Mouse (Mus musculus) midbrain, embryonic 14.5 days (tissue): ENCODE measurements at regions not wholly inside any gene's neighbourhood (a gene's known extent, or its start where the extent isn't known, plus 50 kb on each side); places are given as distances from the start of the nearest gene placed in this dataset.
A peak's percentile ranks its signal among the peaks of the same experiment; 100 is the strongest.

Source experiments
- ATAC-seq: fragments of 200-750 bp; cut with Nextera tagmentation; 2 replicates; pipeline ENCODE4 v1.8.0; 2017; ENCODE audit warnings: moderate number of reproducible peaks, moderate library complexity; ENCODE audit not compliant: low FRiP score, low TSS enrichment
- DNase-seq: peaks from one replicate; pipeline ENCODE4 v3.0.0-alpha.2; 2015
- H3K27ac ChIP-seq: fragments of 300-500 bp; sonication (generic); replicated peaks from 2 replicates; pipeline ENCODE4 v1.5.1; 2014; ENCODE audit warnings: mild to moderate bottlenecking, low read depth, low read length, moderate library complexity
- H3K27me3 ChIP-seq: fragments of 300-500 bp; sonication (generic); 2 replicates; pipeline ENCODE4 v1.6.1; 2014; ENCODE audit warnings: low read length, control low read depth, mixed read lengths; ENCODE audit not compliant: control insufficient read depth, insufficient read depth
- H3K36me3 ChIP-seq: fragments of 300-500 bp; sonication (generic); 2 replicates; pipeline ENCODE4 v1.6.1; 2014; ENCODE audit warnings: low read length, control low read depth; ENCODE audit not compliant: control insufficient read depth, insufficient read depth
- H3K4me1 ChIP-seq: fragments of 300-500 bp; sonication (generic); 2 replicates; pipeline ENCODE4 v1.6.1; 2014; ENCODE audit warnings: mild to moderate bottlenecking, antibody characterized with exemption, low read length, control low read depth; ENCODE audit not compliant: control insufficient read depth, insufficient read depth
- H3K4me2 ChIP-seq: fragments of 300-500 bp; sonication (generic); 2 replicates; pipeline ENCODE4 v1.6.1; 2014; ENCODE audit warnings: mild to moderate bottlenecking, low read length, moderate library complexity
- H3K4me3 ChIP-seq: fragments of 300-500 bp; sonication (generic); replicated peaks from 2 replicates; pipeline ENCODE4 v1.5.1; 2014; ENCODE audit warnings: low read depth, low read length
- H3K9ac ChIP-seq: fragments of 300-500 bp; sonication (generic); replicated peaks from 2 replicates; pipeline ENCODE4 v1.6.1; 2014; ENCODE audit warnings: mild to moderate bottlenecking, low read length, moderate library complexity
- H3K9me3 ChIP-seq: fragments of 300-500 bp; sonication (generic); 2 replicates; pipeline ENCODE4 v1.6.1; 2016; ENCODE audit warnings: low read length, control low read depth, mixed read lengths; ENCODE audit not compliant: control insufficient read depth
- WGBS: fragments of 180-500 bp; shearing (Covaris S2); extraction: QIAGEN DNeasy Blood & Tissue Kit; methylation state at CpG from one replicate; pipeline ENCODE4 v1.1.7; 2014; 5-methylcytosine and 5-hydroxymethylcytosine counted together

- 89% methylated on average over 2 of the region's 2 CpGs for WGBS
- no peaks in the 10 kb centered on the region for H3K27me3 ChIP-seq
- H3K27ac ChIP-seq = no peak overlapping the region
- no peak overlapping the region for H3K4me3 ChIP-seq
- no peaks in the 10 kb centered on the region for H3K36me3 ChIP-seq
- H3K4me1 ChIP-seq = peaks cover 3% of the 10 kb centered on the region; the same call in 1 of the 2 replicates
- DNase-seq = no peak
- no peak overlapping the region for H3K9ac ChIP-seq
- no peak overlapping the region for H3K4me2 ChIP-seq
- no peak for ATAC-seq
- no peaks in the 10 kb centered on the region for H3K9me3 ChIP-seq
These were observed 131.2 kb upstream of the Cxxc4 start for GRCm38 (mm10) chr3:134105112-134105511.

GRCm38 (mm10) chr3:134105567-134105966 is 130.7 kb upstream of the Cxxc4 start:
- Histone ChIP-seq H3K27me3 (no peaks in the 10 kb centered on the region), H3K36me3 (no peaks in the 10 kb centered on the region), H3K4me2 (no peak overlapping the region), H3K9me3 (no peaks in the 10 kb centered on the region), H3K9ac (no peak overlapping the region), H3K4me3 (no peak overlapping the region), H3K27ac (no peak overlapping the region), H3K4me1 (no peaks in the 10 kb centered on the region)
- 80% methylated on average over 3 of the region's 3 CpGs for WGBS
- DNase-seq (no peak), ATAC-seq (no peak)

- Histone ChIP-seq H3K9ac (no peak overlapping the region), H3K27me3 (no peaks in the 10 kb centered on the region), H3K27ac (no peak overlapping the region), H3K36me3 (no peaks in the 10 kb centered on the region), H3K4me3 (no peak overlapping the region), H3K4me2 (no peak overlapping the region), H3K9me3 (no peaks in the 10 kb centered on the region), H3K4me1 (no peaks in the 10 kb centered on the region)
- DNase-seq = no peak
- peak; percentile 24; the same call in 1 of the 2 replicates for ATAC-seq
- 29% methylated on average over 1 of the region's 1 CpGs for WGBS
These were observed 121.8 kb upstream of the Cxxc4 start for GRCm38 (mm10) chr3:134114501-134114900.

- no peaks in the 10 kb centered on the region for H3K36me3 ChIP-seq
- no peak overlapping the region for H3K4me2 ChIP-seq
- H3K4me3 ChIP-seq = no peak overlapping the region
- no peaks in the 10 kb centered on the region for H3K4me1 ChIP-seq
- no peak overlapping the region for H3K27ac ChIP-seq
- no peak for ATAC-seq
- no peaks in the 10 kb centered on the region for H3K27me3 ChIP-seq
- H3K9me3 ChIP-seq = no peaks in the 10 kb centered on the region
- no peak for DNase-seq
- H3K9ac ChIP-seq = no peak overlapping the region
- WGBS = 99% methylated on average over 4 of the region's 4 CpGs
These were observed 121.3 kb upstream of the Cxxc4 start for GRCm38 (mm10) chr3:134115007-134115406.

GRCm38 (mm10) chr3:134118898-134119297 is 117.4 kb upstream of the Cxxc4 start:
- Histone ChIP-seq H3K27me3 (no peaks in the 10 kb centered on the region), H3K4me3 (no peak overlapping the region), H3K27ac (no peak overlapping the region), H3K9me3 (no peaks in the 10 kb centered on the region), H3K9ac (no peak overlapping the region), H3K4me1 (no peaks in the 10 kb centered on the region), H3K36me3 (no peaks in the 10 kb centered on the region), H3K4me2 (no peak overlapping the region)
- 70% methylated on average over 4 of the region's 4 CpGs for WGBS
- DNase-seq (no peak), ATAC-seq (no peak)

- no peak for DNase-seq
- no peak overlapping the region for H3K4me3 ChIP-seq
- H3K9me3 ChIP-seq = no peaks in the 10 kb centered on the region
- no peak overlapping the region for H3K9ac ChIP-seq
- no peak overlapping the region for H3K4me2 ChIP-seq
- no peak overlapping the region for H3K27ac ChIP-seq
- ATAC-seq = no peak
- no peaks in the 10 kb centered on the region for H3K27me3 ChIP-seq
- H3K36me3 ChIP-seq = no peaks in the 10 kb centered on the region
- H3K4me1 ChIP-seq = no peaks in the 10 kb centered on the region
These were observed 111.3 kb upstream of the Cxxc4 start for GRCm38 (mm10) chr3:134124982-134125381.

DNA sequence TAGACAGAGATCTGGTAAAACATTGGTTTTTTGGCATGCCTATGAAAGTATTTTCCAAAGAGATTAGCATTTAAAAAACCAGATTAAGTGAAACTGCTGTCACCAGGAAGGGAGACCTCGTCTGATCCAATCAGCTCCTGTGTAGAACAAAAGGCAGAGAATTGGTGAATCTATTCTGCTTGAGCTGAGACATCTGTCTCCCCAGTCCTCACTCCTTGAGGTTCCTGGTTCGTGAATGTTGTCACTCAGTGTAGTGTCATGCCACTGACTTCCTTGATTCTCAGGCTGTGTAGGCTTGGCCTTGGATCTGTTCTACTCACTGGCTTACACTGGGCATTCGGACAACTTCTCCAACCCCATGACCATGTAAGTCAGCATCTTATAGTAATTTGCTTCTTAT is 105.9 kb upstream of the Cxxc4 start:
- ATAC-seq (no peak), DNase-seq (no peak)
- Histone ChIP-seq H3K4me1 (no peaks in the 10 kb centered on the region), H3K4me3 (no peak overlapping the region), H3K27ac (no peak overlapping the region), H3K9ac (no peak overlapping the region), H3K27me3 (no peaks in the 10 kb centered on the region), H3K4me2 (no peak overlapping the region), H3K36me3 (no peaks in the 10 kb centered on the region), H3K9me3 (no peaks in the 10 kb centered on the region)
- WGBS = 37% methylated on average over 3 of the region's 3 CpGs

DNA sequence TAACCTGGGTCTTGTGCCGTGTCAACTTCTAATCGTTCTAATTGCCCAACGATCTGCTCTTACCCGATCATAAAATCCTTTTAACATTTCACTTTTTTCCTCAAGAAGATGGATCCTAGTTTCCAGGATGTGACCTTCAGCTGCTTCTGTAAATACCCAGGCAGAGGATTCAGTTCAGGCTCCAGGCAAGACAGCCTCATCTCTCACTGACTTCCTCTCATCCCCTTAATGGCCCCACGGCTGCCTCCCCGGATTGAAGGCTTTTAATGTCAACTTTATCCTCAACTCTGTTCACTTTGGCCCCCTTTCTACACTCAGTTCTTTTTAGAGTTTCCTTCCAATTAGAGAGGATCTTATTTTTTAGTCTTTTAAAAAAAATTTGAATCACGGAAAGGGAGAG is 91.0 kb upstream of the Cxxc4 start:
- ATAC-seq = no peak
- Histone ChIP-seq H3K9ac (no peak overlapping the region), H3K4me2 (peak overlapping the region; percentile 54; the same call in 1 of the 2 replicates), H3K36me3 (no peaks in the 10 kb centered on the region), H3K4me1 (peaks cover 16% of the 10 kb centered on the region), H3K4me3 (no peak overlapping the region), H3K27me3 (no peaks in the 10 kb centered on the region), H3K27ac (peak overlapping the region; percentile 73), H3K9me3 (no peaks in the 10 kb centered on the region; the same call in 1 of the 2 replicates)
- WGBS = 65% methylated on average over 7 of the region's 7 CpGs
- DNase-seq = peak; percentile 37

DNA sequence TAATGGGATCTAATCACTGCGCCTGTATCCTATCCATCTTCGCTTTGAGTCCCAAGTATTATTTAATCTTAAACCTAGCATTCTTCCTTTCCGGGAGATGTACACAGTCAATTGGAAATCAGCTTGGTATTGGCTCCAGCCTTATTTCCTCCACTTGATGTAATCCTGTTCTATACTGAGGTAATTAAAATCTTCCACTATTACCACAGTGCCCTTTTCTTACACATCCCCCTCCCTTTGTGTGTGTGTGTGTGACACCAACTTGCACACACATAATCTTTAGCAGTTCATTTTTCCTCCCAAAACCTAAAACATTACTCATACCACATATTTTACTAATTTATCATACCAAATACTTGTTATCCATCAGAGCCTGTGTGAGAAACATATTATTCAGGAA is 90.3 kb upstream of the Cxxc4 start:
- no peak for ATAC-seq
- Histone ChIP-seq H3K4me3 (no peak overlapping the region), H3K4me1 (peaks cover 16% of the 10 kb centered on the region), H3K36me3 (no peaks in the 10 kb centered on the region), H3K9ac (no peak overlapping the region), H3K9me3 (no peaks in the 10 kb centered on the region), H3K27ac (peak overlapping the region; percentile 73), H3K27me3 (no peaks in the 10 kb centered on the region), H3K4me2 (peak overlapping the region; percentile 54)
- 61% methylated on average over 3 of the region's 3 CpGs for WGBS
- peak; percentile 45 for DNase-seq
